Mouse (Mus musculus): ENCODE results near the gene Fam19a4. TPM values are rescaled to one million over a fixed set of nuclear protein-coding genes. Genes with fewer than 3 reads are reported as not detected.
"Not testable (repeated sequence)": the region's sequence is repeated elsewhere in the genome, so short reads cannot be mapped to it uniquely, and the experiment has no call there.

Fam19a4 gene
- polyA plus RNA-seq, 1 experiment from 2014 or later, result 0.56 TPM

GRCm38 (mm10) chr6:97027110-97027677, 33.0 kb downstream of the Fam19a4 start:
- Histone ChIP-seq H3K36me3 (no peaks in the 10 kb centered on the region), H3K9me3 (replicated peaks) (no peaks in the 10 kb centered on the region), H3K27me3 (ENCODE audit: low read depth, poor library complexity, severe bottlenecking) (peaks cover 18% of the 10 kb centered on the region; the same call in 1 of the 2 replicates), H3K27ac (no peak overlapping the region), H3K4me3 (no peak overlapping the region), H3K4me1 (peaks cover 12% of the 10 kb centered on the region)
- WGBS, result 57% methylated on average over 5 of the region's 5 CpGs
- no peak for DNase-seq (ENCODE audit: low spot score)

- Histone ChIP-seq H3K36me3 (no peaks in the 10 kb centered on the region), H3K27ac (no peak overlapping the region), H3K27me3 (ENCODE audit: low read depth, poor library complexity, severe bottlenecking) (peaks cover 23% of the 10 kb centered on the region), H3K9me3 (replicated peaks) (no peaks in the 10 kb centered on the region), H3K4me1 (peaks cover 7% of the 10 kb centered on the region), H3K4me3 (no peak overlapping the region)
- DNase-seq (ENCODE audit: low spot score), result no peak
- 75% methylated on average over 2 of the region's 2 CpGs for WGBS
These were observed 40.9 kb downstream of the Fam19a4 start for GRCm38 (mm10) chr6:97019323-97019722.

GRCm38 (mm10) chr6:97016711-97017110, 43.5 kb downstream of the Fam19a4 start:
- Histone ChIP-seq H3K27me3 (ENCODE audit: low read depth, poor library complexity, severe bottlenecking) (peaks cover 14% of the 10 kb centered on the region), H3K4me3 (no peak overlapping the region), H3K36me3 (no peaks in the 10 kb centered on the region), H3K9me3 (replicated peaks) (no peaks in the 10 kb centered on the region), H3K27ac (no peak overlapping the region), H3K4me1 (peaks cover 12% of the 10 kb centered on the region)
- 86% methylated on average over 1 of the region's 1 CpGs for WGBS
- DNase-seq (ENCODE audit: low spot score), result no peak

- WGBS, result 84% methylated on average over 3 of the region's 3 CpGs
These were observed 44.2 kb downstream of the Fam19a4 start for GRCm38 (mm10) chr6:97016018-97016417.

GRCm38 (mm10) chr6:97006513-97007094, 53.6 kb downstream of the Fam19a4 start:
- H3K4me1 ChIP-seq, result no peaks in the 10 kb centered on the region
- H3K9me3 ChIP-seq (replicated peaks), result no peaks in the 10 kb centered on the region
- no peak overlapping the region for H3K4me3 ChIP-seq
- 51% methylated on average over 8 of the region's 8 CpGs for WGBS
- DNase-seq (ENCODE audit: low spot score), result peak; percentile 65
- H3K36me3 ChIP-seq, result no peaks in the 10 kb centered on the region
- H3K27ac ChIP-seq, result no peak overlapping the region
- H3K27me3 ChIP-seq (ENCODE audit: low read depth, poor library complexity, severe bottlenecking), result peaks cover 9% of the 10 kb centered on the region; the same call in 1 of the 2 replicates

More at GRCm38 (mm10) chr6:97016018-97016417, 44.2 kb downstream of the Fam19a4 start:
- Histone ChIP-seq H3K9me3 (replicated peaks) (no peaks in the 10 kb centered on the region), H3K4me1 (peaks cover 12% of the 10 kb centered on the region), H3K27me3 (ENCODE audit: low read depth, poor library complexity, severe bottlenecking) (peaks cover 14% of the 10 kb centered on the region), H3K4me3 (no peak overlapping the region), H3K36me3 (no peaks in the 10 kb centered on the region), H3K27ac (no peak overlapping the region)
- no peak for DNase-seq (ENCODE audit: low spot score)

GRCm38 (mm10) chr6:97005038-97005437, 55.2 kb downstream of the Fam19a4 start:
- H3K9me3 ChIP-seq (replicated peaks), result no peaks in the 10 kb centered on the region
- WGBS, result 29% methylated on average over 11 of the region's 11 CpGs
- no peak overlapping the region for H3K27ac ChIP-seq
- no peaks in the 10 kb centered on the region for H3K36me3 ChIP-seq
- peak; percentile 50 for DNase-seq (ENCODE audit: low spot score)
- no peak overlapping the region for H3K4me3 ChIP-seq
- H3K4me1 ChIP-seq, result no peaks in the 10 kb centered on the region
- H3K27me3 ChIP-seq (ENCODE audit: low read depth, poor library complexity, severe bottlenecking), result peaks cover 9% of the 10 kb centered on the region; the same call in 1 of the 2 replicates

GRCm38 (mm10) chr6:96995556-96996159, 64.6 kb downstream of the Fam19a4 start:
- 89% methylated on average over 7 of the region's 7 CpGs for WGBS
- no peak for DNase-seq (ENCODE audit: low spot score)
- H3K27ac ChIP-seq, result no peak overlapping the region
- H3K4me3 ChIP-seq, result no peak overlapping the region
- no peaks in the 10 kb centered on the region for H3K27me3 ChIP-seq (ENCODE audit: low read depth, poor library complexity, severe bottlenecking)
- H3K9me3 ChIP-seq (replicated peaks), result no peaks in the 10 kb centered on the region
- no peaks in the 10 kb centered on the region for H3K36me3 ChIP-seq
- no peaks in the 10 kb centered on the region for H3K4me1 ChIP-seq

GRCm38 (mm10) chr6:96991741-96992140, 68.5 kb downstream of the Fam19a4 start:
- WGBS, result 83% methylated on average over 1 of the region's 1 CpGs
- DNase-seq (ENCODE audit: low spot score), result no peak
- no peak overlapping the region for H3K27ac ChIP-seq
- H3K9me3 ChIP-seq (replicated peaks), result no peaks in the 10 kb centered on the region
- H3K27me3 ChIP-seq (ENCODE audit: low read depth, poor library complexity, severe bottlenecking), result no peaks in the 10 kb centered on the region
- no peaks in the 10 kb centered on the region for H3K36me3 ChIP-seq
- H3K4me1 ChIP-seq, result no peaks in the 10 kb centered on the region
- no peak overlapping the region for H3K4me3 ChIP-seq

GRCm38 (mm10) chr6:96977537-96977936, 82.7 kb downstream of the Fam19a4 start:
- no peak for DNase-seq (ENCODE audit: low spot score)

GRCm38 (mm10) chr6:96944796-96945195, 115.4 kb downstream of the Fam19a4 start:
- WGBS, result 71% methylated on average over 2 of the region's 2 CpGs
- no peak for DNase-seq (ENCODE audit: low spot score)
- Histone ChIP-seq H3K9me3 (replicated peaks) (no peaks in the 10 kb centered on the region), H3K27ac (no peak overlapping the region), H3K4me3 (no peak overlapping the region), H3K27me3 (ENCODE audit: low read depth, poor library complexity, severe bottlenecking) (no peaks in the 10 kb centered on the region), H3K4me1 (no peaks in the 10 kb centered on the region), H3K36me3 (no peaks in the 10 kb centered on the region)

More at GRCm38 (mm10) chr6:96977537-96977936, 82.7 kb downstream of the Fam19a4 start:
- no peaks in the 10 kb centered on the region for H3K36me3 ChIP-seq
- no peak overlapping the region for H3K27ac ChIP-seq
- H3K4me1 ChIP-seq, result peaks cover 5% of the 10 kb centered on the region; the same call in 1 of the 2 replicates
- no peak overlapping the region for H3K4me3 ChIP-seq
- no peaks in the 10 kb centered on the region for H3K27me3 ChIP-seq (ENCODE audit: low read depth, poor library complexity, severe bottlenecking)
- H3K9me3 ChIP-seq (replicated peaks), result no peaks in the 10 kb centered on the region
- WGBS, result 80% methylated on average over 1 of the region's 1 CpGs

- no peak overlapping the region for H3K27ac ChIP-seq
- H3K4me1 ChIP-seq, result no peaks in the 10 kb centered on the region
- no peaks in the 10 kb centered on the region for H3K9me3 ChIP-seq (replicated peaks)
- H3K27me3 ChIP-seq (ENCODE audit: low read depth, poor library complexity, severe bottlenecking), result no peaks in the 10 kb centered on the region
- 67% methylated on average over 1 of the region's 1 CpGs for WGBS
- no peak overlapping the region for H3K4me3 ChIP-seq
- no peaks in the 10 kb centered on the region for H3K36me3 ChIP-seq
- no peak for DNase-seq (ENCODE audit: low spot score)
These were observed 124.4 kb downstream of the Fam19a4 start for GRCm38 (mm10) chr6:96935776-96936175.

GRCm38 (mm10) chr6:96909061-96909480, 151.1 kb downstream of the Fam19a4 start:
- Histone ChIP-seq H3K4me3 (no peak overlapping the region), H3K27me3 (ENCODE audit: low read depth, poor library complexity, severe bottlenecking) (no peaks in the 10 kb centered on the region), H3K4me1 (no peaks in the 10 kb centered on the region; the same call in 1 of the 2 replicates), H3K9me3 (replicated peaks) (no peaks in the 10 kb centered on the region), H3K36me3 (no peaks in the 10 kb centered on the region), H3K27ac (no peak overlapping the region)
- WGBS, result 50% methylated on average over 8 of the region's 8 CpGs
- DNase-seq (ENCODE audit: low spot score), result no peak

- not testable (repeated sequence) for DNase-seq (ENCODE audit: low spot score); H3K27ac ChIP-seq; H3K4me3 ChIP-seq; H3K36me3 ChIP-seq; H3K27me3 ChIP-seq (ENCODE audit: low read depth, poor library complexity, severe bottlenecking); H3K9me3 ChIP-seq (replicated peaks); H3K4me1 ChIP-seq
- WGBS, result 92% methylated on average over 18 of the region's 18 CpGs
These were observed 183.1 kb downstream of the Fam19a4 start for GRCm38 (mm10) chr6:96877105-96877504.
